Mouse (Mus musculus): Measurements from ENCODE around the gene B4galnt1.
"Not testable (repeated sequence)": the region's sequence is repeated elsewhere in the genome, so short reads cannot be mapped to it uniquely, and the experiment has no call there.

The B4galnt1 gene

DNA sequence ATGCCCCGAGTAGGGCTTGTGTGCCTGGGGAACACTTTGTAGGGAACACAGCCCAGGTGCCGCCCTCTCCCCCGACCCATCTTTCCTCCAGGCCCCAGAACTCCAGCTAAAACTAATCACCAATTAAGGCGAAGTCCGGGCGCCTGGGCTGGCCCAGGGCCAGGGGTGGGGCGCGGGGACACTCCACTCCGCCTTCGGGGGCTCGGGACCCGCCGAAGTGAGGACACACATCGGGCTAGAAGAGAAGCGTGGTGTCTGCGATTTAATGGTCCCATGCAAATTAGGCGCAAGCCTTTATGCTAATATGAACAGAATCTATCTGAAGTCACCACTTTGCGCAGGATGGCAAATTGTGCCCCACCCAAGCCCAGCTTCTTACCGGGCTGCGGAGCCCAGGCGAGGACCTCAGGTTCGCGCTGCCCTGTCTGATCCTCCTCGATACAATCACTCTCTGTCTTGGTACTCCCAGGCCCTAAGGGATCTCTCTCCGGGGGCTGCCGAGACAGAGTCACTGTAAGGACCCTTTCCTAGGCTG, 24.2 kb downstream of the B4galnt1 start:
- DNase-seq (ENCODE audit: low spot score in 2 of 2) = peak in 1 of 2 experiments; percentile 41

DNA sequence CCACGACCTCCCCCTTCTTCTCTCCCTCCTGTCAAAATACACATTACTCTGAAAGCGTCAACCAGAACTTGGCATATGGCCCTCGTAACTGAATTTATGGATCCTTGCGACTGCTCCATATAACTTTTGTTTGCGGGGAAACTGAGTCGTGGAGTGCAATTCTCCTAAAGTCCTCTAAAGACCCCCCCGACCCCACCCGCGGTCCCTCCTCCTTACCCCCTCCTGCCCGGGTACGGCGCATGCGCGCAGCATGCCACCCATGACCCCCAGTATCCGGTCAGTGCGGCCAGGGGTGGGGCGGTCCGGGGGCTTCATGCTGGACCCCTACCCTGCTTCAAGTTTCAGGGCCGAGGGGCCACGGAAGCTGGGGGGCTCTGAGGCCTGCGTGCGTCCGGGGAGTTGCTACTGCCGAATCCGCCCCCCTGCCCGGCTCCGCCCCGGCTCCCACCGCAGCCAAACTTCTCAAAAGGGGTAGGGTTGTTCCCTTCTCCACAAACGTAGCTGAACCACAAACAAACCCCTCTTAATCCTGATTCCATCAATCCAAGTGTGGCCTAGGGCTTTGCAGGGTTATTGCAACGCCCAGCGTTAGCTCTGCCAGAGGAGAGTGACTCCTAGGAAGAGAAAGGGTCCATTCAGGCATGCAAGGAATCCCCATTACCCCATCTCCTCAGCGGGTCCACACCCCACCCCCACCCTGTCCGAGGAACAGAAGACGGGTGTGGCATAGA, 24.8 kb downstream of the B4galnt1 start, which contains the start of gene Arhgef25:
Gene Arhgef25 (minus strand): TSS at position 433 of the 731 bp plus-strand sequence.
- DNase-seq (ENCODE audit: low spot score in 2 of 2) = no peak

DNA sequence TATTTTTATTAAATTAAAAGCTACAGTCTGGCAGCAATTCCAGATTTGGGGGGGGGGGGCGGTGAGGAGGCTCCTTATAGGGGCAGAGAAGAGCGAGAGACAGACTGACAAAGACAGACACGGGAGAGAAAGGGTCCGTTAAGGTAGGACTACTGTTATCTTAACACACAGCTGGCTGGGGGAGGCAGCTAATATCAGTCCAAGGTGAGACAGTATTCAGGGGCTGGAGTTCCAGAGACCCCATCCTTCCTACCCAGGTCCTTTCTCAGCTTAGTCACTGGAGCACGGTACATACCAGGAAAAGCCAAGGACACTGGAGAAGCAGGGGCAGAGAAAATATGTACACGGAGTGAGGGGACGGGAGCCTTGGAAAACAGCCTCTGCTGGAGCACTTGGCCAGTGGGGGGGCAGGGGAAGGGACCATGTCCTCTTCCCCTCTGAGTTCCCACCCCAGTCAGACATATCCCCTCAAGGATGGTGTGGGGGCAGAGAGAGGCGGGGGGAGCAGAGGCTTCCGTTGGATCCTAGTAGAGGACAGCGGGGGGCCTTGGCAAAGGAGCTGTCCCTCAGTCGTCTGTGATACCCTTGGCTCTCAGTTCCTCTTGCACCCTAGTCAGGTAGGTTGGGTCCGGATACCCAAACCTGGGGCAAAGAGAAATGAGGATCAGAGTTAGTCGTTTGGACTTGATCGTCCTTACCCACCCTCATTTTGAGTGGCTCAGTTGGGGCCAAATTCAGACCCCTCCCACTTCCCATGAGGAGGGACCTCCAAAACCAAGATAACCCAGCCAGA, 25.6 kb downstream of the B4galnt1 start:
- DNase-seq (ENCODE audit: low spot score in 2 of 2) = no peak

DNA sequence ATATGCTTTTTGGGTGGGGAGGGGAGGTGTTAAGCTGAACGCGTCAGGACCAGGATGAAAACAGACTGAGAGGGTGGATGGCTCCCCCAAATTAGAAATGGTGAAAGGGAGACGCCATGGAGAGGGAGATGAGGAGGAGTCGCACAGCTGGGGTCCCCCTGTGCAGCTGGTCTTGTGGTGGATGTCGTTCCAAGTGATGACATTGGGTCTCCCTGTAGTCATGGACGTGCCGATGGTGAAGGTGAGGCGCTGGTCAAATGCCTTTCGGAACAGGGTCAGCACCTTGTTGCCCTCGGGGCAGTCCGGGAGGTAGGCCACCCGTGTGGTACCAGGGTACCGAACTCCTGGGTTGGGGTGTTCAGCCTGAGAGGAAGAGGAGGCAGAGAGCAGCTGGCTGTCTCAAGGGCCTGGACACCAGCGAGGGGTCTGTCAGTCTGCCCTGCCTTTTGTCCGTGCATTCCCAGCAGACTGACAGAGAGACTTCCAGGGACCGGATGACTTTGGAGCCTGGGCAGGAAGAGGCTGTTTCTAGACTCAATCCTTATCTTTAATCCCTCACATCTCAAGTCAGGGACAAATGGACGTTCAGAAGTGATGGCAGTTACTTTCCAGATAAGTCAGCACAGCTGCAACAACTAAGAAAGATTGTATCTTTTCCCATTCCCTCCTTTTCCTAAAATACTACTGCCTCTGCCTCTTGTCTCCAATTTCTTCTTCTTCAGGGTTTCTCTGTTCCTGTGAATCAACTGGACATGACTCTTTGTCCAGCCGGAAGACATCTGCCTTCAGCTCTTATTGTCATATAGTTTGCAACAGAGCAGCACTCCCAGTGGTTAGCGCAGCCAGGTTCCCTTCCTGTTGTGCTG, 26.4 kb downstream of the B4galnt1 start:
- no peak for DNase-seq (ENCODE audit: low spot score in 2 of 2)

DNA sequence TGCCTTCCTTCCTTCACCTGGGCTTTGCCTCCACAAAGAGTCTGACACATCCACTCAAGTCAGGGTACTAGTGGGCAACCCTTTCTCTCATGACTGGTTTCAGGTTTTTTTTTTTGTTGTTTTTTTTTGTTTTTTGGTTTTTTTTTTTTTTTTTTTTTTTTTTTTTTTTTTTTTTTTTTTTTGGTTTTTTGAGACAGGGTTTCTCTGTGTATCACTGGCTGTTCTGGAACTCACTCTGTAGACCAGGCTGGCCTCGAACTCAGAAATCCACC, 27.0 kb downstream of the B4galnt1 start:
- not testable (repeated sequence) for DNase-seq (ENCODE audit: low spot score in 2 of 2)

DNA sequence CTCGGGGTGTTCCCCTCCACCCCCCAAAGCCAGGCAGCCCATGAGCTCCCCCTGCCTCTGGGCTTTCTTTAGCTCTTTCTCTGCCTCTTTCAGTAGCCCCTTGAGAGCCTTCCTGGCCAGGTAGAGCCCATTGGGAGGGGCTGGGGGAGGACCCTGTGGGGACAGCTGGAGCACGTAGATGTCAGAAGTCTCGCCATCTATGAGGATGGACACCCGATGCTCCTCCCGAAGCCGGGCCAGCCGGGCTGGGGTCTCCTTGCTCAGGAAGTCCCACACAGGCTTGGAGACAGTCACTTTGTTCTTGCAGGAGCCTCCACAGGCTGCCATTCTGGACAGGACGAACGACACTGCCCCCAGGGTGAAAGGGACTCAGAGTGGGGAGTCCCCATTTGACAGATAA, 28.0 kb downstream of the B4galnt1 start:
- no peak for DNase-seq (ENCODE audit: low spot score in 2 of 2)

DNA sequence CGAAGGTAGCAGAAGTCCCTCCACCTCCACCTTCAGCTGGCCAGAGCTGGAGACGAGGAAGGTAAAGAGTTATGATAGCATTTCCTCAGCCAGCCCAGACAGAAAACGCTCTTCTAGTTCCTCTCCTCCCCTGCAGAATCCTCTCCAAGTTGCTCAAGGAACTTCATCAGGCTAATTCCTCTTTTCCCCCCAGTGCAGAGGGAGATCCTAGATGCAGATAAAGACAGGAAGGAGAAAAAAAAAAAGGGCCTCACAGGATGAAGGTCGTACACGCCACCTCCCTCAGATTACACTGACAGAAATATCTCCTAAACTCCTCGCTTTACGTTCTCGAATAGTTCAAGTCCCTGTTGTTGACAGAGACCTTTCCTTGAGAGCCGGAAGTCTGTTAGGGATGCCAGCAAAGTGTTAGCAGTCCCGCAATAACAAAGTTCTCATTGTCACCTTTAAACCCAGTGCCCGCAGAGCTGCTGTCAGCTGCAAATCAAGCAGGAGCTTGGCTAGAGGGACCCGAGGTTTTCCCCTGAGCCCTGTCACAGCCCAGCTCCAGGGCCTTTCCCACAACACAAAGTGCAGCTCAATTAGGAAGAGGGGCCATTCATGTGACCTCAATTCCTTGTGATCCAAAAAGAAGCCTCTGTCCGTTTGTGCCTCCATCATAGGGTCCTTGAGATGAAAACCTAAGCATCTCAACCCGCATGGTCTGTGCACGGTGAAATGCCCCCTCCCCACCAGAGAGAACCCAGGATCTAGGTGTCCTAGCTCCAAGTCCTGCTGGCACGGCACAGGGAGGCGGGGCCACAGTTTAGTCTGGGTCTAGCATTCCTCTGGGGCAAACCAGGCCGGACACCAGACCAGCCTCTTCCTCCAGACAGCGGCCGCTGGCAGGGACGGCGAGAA, 29.7 kb downstream of the B4galnt1 start:
- peak in 1 of 2 experiments; percentile 48 for DNase-seq (ENCODE audit: low spot score in 2 of 2)

DNA sequence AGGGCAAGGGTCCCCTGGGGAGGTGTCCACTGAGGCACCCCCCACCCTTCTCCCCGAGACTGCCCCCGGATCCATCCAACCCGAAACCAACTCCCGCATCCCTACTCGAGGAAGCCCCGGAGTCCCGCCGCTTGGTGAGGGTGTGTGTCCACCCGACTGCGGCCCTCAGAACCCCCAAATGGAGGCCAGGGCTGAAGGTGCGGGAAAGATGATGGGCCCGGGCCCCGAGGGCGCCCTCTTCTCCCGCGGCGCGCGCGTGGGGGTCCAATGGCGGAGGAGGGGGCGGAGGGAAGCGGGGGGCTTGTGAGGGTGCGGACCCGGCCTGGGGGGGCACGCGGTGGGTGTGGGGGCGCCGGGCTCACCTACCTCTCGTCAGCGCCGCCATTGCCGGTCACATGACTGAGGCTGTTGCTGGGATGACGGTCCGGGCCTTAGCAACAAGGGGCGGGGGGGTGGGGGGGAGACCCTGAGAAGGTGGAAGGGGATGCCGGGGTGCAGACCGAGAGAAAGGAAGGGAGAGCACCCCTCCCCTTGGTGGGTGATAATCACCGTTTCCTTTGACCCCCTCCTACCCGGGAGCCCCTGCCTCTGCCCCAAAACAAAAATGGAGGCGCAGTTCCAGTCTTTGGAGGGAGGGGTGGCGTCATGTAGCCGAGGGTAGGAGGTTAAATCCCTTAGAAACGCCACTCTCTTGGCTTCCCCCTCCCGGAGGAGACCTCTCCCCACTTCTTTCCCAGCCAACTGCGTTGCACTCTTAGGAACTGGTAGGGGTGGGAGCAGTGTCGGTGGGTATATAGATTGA, 30.5 kb downstream of the B4galnt1 start, which contains the start of gene Dtx3:
Gene Dtx3 (minus strand): TSS at position 401 of the 802 bp plus-strand sequence.
- DNase-seq (ENCODE audit: low spot score in 2 of 2) = no peak

DNA sequence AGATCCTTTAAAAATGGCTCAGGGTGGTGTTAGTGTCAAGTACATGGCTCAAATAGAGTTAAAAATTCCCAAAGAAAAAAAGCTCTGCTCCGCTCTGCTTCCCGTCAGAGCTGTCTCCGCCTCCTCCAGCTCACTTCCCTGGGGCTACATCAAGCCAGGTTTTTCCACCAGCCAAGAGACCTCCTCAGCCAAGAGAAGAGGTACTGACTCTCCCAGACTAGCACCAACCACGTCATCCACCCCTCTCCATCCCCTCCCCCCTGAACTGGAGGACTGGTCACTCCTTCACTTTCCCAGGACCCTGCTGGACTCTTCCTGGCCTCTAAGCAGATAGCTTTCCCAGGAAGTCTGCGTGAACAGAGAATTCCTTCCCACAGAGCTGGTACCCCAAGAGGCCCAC, 31.4 kb downstream of the B4galnt1 start:
- peak; percentile 70 to 75 for DNase-seq (ENCODE audit: low spot score in 2 of 2)

DNA sequence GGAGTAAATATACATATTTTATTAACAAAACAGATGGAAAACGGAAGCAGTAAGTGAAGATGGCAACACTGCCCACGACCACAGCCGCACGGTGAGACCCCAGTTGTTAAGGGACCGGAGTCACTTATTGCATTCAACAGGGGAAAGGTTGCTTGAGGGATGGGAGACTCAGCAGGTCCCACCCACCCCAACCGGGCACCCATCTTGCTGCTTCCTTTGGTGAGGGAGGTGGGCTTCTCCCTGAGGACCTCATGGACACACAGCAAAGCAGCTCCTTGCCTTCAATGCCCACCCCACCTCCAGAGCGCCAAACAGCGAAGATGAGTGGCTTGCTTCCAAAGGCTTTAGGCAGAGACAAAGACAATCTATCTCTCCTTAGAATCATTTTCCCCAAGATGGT, 32.1 kb downstream of the B4galnt1 start:
- no peak for DNase-seq (ENCODE audit: low spot score in 2 of 2)

DNA sequence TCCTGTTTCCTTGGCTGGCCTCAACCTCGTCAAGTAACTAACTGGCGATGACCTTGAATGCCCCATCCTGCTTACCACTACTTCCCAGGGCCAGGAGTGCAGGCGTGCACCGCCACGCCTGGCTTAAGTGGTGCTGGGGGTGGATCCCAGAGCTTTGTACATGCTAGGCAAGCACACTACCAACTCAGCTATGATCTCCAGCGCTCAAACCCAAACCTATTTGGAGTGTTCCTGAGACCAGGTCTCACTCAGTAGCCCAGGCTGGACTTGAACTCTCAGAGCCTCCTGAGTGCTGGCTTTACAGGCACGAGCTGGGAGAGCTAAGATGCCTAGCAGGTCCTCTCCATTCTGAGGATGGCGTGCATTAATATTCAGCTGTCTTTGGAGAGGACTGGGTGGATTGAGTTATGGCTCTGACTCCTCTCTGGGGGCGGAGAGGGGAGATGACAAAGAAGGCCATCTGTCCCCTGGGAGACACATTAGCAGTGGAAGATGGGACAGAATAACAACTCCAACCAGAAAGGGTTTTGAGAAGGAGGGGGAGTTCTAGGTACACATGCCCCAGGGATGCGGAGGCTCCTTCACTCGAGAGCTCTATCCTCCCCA, 32.6 kb downstream of the B4galnt1 start:
- DNase-seq (ENCODE audit: low spot score in 2 of 2) = no peak

DNA sequence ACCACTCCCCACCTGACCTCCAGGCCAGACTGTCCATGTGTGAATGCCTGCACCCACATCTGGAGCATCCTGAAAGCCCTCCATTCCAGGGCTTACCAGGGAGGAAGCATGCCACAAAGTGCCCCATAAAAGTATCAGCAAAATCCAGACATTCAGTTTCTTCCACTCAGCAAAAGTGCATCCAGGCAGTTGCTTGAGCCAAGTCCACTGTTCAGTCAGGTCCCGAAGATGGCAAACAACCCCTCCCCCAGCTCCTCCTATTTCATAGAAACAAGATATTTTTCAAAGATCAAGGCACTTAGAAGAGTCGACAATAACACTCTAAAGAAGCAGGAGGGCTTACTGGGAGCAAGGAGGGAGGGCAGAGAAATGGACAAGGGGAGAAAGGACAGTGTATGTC, 33.5 kb downstream of the B4galnt1 start:
- no peak for DNase-seq (ENCODE audit: low spot score in 2 of 2)

DNA sequence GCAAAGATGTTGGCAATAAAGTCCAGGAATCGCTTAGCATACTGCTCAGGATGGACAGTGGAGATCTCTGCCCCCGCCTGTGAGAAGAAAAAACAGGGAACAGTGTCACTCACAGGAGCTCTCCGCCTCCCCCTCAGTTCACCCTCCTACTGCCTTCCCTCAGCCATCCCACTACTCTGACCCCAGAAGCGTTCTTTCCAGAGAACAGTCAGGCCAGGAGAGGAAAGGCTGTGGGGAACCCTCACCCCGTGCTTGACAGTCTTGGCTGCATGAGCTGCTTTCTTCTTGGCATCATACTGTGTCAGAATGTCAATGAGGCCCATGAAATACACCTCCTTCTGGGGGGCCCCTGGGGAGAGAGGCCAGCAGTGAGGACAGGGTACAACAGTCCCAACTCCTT, 34.0 kb downstream of the B4galnt1 start:
- no peak for DNase-seq (ENCODE audit: low spot score in 2 of 2)

DNA sequence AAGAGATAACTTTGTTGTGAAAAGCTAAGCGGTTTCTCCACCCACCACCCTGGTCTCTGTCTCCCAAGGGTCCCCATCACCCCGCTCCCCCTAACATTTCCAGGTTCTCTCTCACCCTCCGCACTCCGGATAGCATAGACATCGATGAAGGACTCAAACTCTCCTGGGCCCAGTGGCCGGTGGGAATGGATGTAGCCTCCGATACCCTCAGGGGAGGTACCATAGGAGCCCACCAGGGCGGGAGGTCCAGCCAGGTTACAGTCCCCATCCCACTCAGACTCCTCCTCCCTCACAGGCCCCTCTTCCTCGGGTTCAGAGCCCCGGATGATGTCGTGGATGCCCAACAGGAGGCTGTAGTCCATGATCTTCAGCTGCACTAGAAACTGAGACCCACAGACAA, 34.4 kb downstream of the B4galnt1 start:
- DNase-seq (ENCODE audit: low spot score in 2 of 2) = no peak

DNA sequence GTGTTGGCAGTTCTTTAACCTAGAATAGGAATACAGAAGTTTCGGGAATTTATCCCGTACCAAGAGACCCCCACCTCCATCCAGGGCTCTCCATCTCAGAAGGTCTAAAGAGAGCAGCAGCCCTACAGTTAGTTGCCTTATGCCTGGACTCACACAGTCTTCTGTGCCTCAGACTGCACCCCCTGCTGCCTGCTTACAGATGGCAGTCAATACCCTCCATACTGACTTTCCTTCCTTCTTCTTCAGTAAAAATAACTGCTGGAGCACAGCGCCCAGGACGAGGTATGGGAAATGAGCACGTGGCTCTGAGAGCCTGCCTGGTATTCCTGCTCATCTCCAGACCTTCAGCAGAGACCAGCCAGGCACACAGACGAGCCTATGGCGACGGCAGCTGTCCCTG, 35.3 kb downstream of the B4galnt1 start:
- DNase-seq (ENCODE audit: low spot score in 2 of 2) = no peak

DNA sequence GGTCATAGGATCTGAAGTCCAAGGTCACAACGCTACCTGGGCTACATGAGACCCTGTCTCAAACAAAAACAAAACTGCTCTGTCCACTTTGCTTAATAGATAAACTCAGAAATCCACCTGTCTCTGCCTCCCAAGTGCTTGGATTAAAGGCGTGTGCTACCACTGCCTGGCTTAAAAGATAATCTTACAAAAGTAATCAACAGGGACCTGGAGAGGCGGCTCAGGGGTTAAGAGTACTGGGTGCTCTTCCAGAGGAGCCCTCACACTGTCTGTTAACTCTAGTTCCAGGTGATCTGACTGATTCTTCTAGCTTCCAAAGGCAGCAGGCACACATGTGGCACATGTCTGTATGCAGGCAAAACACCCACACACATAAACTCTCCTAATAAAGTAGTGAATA, 38.1 kb downstream of the B4galnt1 start:
- no peak for DNase-seq (ENCODE audit: low spot score in 2 of 2)

DNA sequence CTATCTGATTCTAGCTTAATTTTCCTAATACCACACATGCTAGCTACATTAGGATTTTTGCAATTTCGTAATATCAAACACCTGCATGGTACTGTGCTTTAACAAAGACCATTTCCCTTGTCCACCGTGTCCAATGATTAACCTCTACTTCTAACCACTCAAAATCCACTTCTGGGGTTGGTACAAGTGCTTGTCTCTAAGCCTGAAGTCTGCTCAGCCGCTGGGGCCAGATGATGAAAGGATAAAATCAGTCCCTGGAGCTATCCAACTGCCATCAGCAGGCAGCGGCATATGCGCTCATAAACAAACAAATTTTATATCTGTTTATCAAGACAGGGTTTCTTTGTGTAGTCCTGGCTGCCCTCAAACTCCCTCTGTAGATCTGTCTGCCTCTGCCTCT, 39.6 kb downstream of the B4galnt1 start:
- DNase-seq (ENCODE audit: low spot score in 2 of 2) = no peak

DNA sequence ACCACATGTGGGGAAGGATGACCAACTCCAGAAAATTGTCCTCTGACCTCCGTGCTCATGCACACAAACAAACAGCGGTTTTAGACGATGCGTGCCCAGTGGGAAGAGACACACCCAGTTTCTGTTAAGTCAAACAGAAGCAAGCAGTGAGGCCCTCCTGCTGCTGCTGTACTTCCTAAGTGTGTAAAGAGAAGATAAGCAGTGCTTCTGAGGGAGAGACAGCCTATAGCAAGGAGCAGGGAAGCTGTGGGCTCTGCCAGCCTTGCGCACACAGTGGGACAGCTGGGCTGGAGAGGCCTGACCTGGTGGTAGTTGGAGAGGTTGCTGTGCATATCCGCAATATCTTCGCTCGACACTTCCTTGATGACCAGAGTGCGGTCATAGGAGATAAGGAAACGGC, 40.3 kb downstream of the B4galnt1 start:
- no peak for DNase-seq (ENCODE audit: low spot score in 2 of 2)

DNA sequence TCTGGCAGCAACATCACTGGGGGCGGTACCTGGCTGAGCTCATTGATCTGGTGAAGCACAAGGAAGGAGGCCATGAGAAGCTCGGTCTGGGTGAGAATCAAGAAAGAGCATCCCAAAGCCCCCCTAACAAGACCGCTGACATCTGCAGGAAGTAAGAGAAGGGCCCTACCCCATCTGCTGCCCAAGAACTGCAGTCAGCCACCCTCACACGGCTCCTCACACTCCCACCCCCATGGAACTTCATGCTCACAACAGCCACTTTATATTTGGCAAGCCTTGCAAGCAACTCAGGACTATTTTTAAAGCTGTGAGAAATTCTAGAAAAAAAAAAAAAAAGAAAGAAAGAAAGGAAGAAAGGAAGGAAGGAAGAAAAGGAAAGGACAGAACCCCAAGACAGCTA, 43.9 kb downstream of the B4galnt1 start:
- no peak for DNase-seq (ENCODE audit: low spot score in 2 of 2)
